Mouse (Mus musculus) forebrain, embryonic 14.5 days (tissue): ENCODE measurements at regions not wholly inside any gene's neighbourhood (a gene's known extent, or its start where the extent isn't known, plus 50 kb on each side); places are given as distances from the start of the nearest gene placed in this dataset.

Experiments
- ATAC-seq: fragments of 200-750 bp; cut with Nextera tagmentation; 2 replicates; pipeline ENCODE4 v1.8.0; 2017; ENCODE audit warnings: mild to moderate bottlenecking, moderate library complexity
- DNase-seq: peaks from one replicate; pipeline ENCODE4 v3.0.0-alpha.2; 2015; ENCODE audit warnings: low spot score
- H3K27ac ChIP-seq: fragments of 300-500 bp; sonication (generic); 2 replicates; pipeline ENCODE4 v1.5.1; 2014; ENCODE audit warnings: low read depth, mild to moderate bottlenecking, control low read depth, low read length, moderate library complexity
- H3K27me3 ChIP-seq: fragments of 300-500 bp; sonication (generic); replicated peaks from 2 replicates; pipeline ENCODE4 v1.6.1; 2014; ENCODE audit warnings: low read length, control low read depth, mixed read lengths; ENCODE audit not compliant: control insufficient read depth, insufficient read depth
- H3K36me3 ChIP-seq: fragments of 300-500 bp; sonication (generic); 2 replicates; pipeline ENCODE4 v1.6.1; 2014; ENCODE audit warnings: low read length, control low read depth; ENCODE audit not compliant: control insufficient read depth, insufficient read depth
- H3K4me1 ChIP-seq: fragments of 300-500 bp; sonication (generic); 2 replicates; pipeline ENCODE4 v1.6.1; 2014; ENCODE audit warnings: antibody characterized with exemption, low read length, control low read depth; ENCODE audit not compliant: control insufficient read depth, insufficient read depth
- H3K4me2 ChIP-seq: fragments of 300-500 bp; sonication (generic); 2 replicates; pipeline ENCODE4 v1.6.1; 2014; ENCODE audit warnings: mild to moderate bottlenecking, control low read depth, low read length
- H3K4me3 ChIP-seq: fragments of 300-500 bp; sonication (generic); 2 replicates; pipeline ENCODE4 v1.5.1; 2014; ENCODE audit warnings: low read depth, low read length, control low read depth
- H3K9ac ChIP-seq: fragments of 300-500 bp; sonication (generic); 2 replicates; pipeline ENCODE4 v1.6.1; 2014; ENCODE audit warnings: mild to moderate bottlenecking, low read length, control low read depth, moderate library complexity
- H3K9me3 ChIP-seq: fragments of 300-500 bp; sonication (generic); replicated peaks from 2 replicates; pipeline ENCODE4 v1.6.1; 2016; ENCODE audit warnings: low read length, control low read depth, mixed read lengths; ENCODE audit not compliant: control insufficient read depth
- WGBS: fragments of 180-500 bp; shearing (Covaris S2); extraction: QIAGEN DNeasy Blood & Tissue Kit; methylation state at CpG from one replicate; pipeline ENCODE4 v1.1.7; 2014; 5-methylcytosine and 5-hydroxymethylcytosine counted together

DNA sequence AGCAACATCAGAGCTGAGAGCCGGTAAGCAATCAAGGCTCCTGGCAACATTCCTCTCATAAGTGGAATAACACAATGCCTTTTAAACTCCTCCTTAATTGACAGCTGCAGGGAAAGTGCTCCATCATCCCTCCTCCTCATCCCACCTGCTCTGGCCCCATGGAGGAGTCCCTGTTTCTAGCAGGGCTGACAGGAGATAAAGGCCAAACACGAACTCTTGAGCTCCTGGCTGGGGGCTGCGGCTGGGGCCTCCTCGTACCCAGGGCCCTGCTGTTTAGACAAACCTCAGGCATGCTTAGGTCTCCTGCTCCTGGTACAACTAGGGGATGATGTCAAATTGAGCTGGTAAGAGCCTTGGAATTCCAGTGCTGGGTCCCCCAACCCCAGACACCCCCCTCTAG lies 66.2 kb upstream of the Podxl start:
- no peak overlapping the region for H3K27ac ChIP-seq
- no peaks in the 10 kb centered on the region for H3K27me3 ChIP-seq
- H3K4me1 ChIP-seq: no peaks in the 10 kb centered on the region
- DNase-seq (no peak), ATAC-seq (no peak)
- no peak overlapping the region for H3K4me2 ChIP-seq
- no peaks in the 10 kb centered on the region for H3K36me3 ChIP-seq
- H3K4me3 ChIP-seq: no peak overlapping the region
- 61% methylated on average over 4 of the region's 4 CpGs for WGBS
- no peak overlapping the region for H3K9ac ChIP-seq
- H3K9me3 ChIP-seq: no peaks in the 10 kb centered on the region

DNA sequence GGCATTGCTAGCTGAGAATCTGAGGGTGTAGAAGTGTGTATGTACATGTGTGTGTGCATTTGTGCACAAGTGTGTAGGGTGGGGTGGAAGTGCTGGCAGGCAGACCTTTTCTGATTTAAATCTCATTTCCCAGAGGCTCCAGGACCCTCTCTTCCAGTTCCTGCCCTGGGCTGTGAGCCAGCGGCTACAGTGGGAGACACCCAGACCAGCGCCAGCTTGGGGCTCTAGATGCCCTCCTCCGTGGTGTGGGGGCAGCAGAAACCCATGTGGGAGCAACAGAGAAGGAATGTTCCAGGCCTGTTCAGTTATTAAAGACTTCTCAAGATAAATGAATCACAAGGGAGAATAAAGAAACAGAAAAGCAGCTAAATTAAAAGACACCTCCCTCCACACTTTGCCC lies 64.1 kb upstream of the Podxl start:
- Histone ChIP-seq H3K4me3 (no peak overlapping the region), H3K27ac (no peak overlapping the region), H3K9ac (no peak overlapping the region), H3K27me3 (no peaks in the 10 kb centered on the region), H3K9me3 (no peaks in the 10 kb centered on the region), H3K4me1 (no peaks in the 10 kb centered on the region), H3K4me2 (no peak overlapping the region), H3K36me3 (no peaks in the 10 kb centered on the region)
- DNase-seq (no peak), ATAC-seq (no peak)
- 73% methylated on average over 3 of the region's 3 CpGs for WGBS

DNA sequence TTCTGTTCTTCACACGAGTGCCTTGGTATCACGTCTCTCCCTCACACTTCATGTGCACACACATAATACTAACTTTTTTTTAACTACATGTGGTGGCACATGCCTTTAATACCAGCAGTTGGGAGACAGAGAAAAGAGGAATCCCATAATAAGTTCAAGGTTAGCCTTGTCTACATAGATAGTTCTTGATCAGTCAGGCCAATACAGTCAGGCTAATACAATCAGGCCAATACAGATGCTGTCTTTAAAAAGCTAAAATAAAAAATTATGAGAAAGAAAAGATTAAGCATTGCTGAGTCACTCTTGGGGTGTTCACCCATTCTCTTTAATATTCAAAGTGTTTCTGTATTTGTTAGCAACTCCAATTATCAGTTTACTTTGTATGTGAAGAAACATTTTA lies 61.3 kb upstream of the Podxl start:
- no peak for ATAC-seq
- no peak overlapping the region for H3K4me2 ChIP-seq

DNA sequence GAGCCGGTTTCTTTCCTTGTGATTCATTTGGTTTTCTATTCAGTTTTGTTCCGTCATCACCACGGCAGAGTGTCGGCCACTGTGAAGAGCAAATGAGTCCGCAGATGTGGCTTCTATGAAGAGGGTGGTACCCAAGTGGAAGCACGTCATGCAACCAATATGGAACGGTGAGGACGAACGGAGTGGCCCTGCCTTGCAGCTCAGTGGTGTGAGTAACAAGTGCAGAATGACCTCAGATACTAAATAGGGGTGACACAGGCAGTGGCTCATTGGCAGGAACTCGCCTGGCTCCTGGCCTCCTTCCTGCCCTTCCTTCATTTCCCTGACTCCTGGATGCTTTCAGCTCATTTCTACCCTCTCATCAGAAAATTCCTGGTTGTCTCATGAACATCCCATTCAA lies 60.6 kb upstream of the Podxl start:
- Histone ChIP-seq H3K4me2 (no peak overlapping the region), H3K36me3 (no peaks in the 10 kb centered on the region), H3K9me3 (no peaks in the 10 kb centered on the region), H3K27me3 (no peaks in the 10 kb centered on the region), H3K4me1 (no peaks in the 10 kb centered on the region), H3K27ac (no peak overlapping the region), H3K4me3 (no peak overlapping the region), H3K9ac (no peak overlapping the region)
- WGBS: 88% methylated on average over 10 of the region's 10 CpGs
- ATAC-seq (no peak), DNase-seq (no peak)

More for the DNA sequence above, 61.3 kb upstream of the Podxl start:
- Histone ChIP-seq H3K27ac (no peak overlapping the region), H3K4me3 (no peak overlapping the region), H3K27me3 (no peaks in the 10 kb centered on the region), H3K36me3 (no peaks in the 10 kb centered on the region), H3K9me3 (no peaks in the 10 kb centered on the region), H3K4me1 (no peaks in the 10 kb centered on the region), H3K9ac (no peak overlapping the region)
- DNase-seq: no peak
- 85% methylated on average over 2 of the region's 2 CpGs for WGBS

DNA sequence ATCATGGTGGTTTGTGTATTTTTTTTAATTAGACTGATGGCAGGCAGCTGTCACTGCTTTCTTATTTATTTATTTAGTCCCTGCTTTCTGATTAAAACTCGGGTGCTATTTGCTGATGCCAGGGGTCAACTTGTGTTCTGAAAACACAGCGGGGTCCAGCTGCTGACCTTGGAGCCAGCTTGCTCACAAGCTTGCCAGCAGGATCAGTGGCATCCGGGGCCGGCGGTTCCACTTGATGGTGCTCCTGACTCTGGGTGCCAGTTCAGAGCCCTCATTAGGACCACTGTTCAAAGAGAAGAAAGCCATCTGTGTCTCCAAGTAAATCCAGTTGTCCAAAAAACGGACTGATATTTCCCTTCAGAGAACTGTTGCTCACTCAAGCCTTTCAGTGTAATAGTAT lies 57.2 kb upstream of the Podxl start:
- Histone ChIP-seq H3K27me3 (no peaks in the 10 kb centered on the region), H3K36me3 (no peaks in the 10 kb centered on the region), H3K27ac (no peak overlapping the region), H3K9me3 (no peaks in the 10 kb centered on the region), H3K4me1 (no peaks in the 10 kb centered on the region), H3K4me3 (no peak overlapping the region), H3K9ac (no peak overlapping the region), H3K4me2 (no peak overlapping the region)
- WGBS: 86% methylated on average over 6 of the region's 6 CpGs
- no peak for DNase-seq
- ATAC-seq: no peak

DNA sequence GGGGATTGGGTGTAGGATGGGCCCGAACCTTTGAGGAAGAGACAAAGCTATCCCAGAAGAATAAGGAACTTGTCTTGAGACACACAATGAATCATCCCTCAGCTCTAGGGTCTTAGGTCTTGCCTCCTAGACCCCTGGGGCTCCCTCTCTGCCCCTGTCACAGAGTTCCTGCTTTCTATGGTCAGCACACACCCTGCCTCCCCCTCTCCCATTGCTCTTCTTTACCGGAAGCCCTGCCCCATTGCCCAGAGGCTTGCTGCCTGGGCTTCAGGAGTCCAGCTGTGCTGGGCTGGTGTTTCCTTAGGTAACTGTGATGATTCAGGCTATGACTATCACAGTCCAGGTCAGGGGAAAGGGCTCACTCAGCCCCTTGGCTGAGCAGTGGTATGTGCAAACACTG lies 55.1 kb upstream of the Podxl start:
- H3K4me2 ChIP-seq: no peak overlapping the region
- no peaks in the 10 kb centered on the region for H3K9me3 ChIP-seq
- no peak overlapping the region for H3K27ac ChIP-seq
- ATAC-seq: no peak
- H3K9ac ChIP-seq: no peak overlapping the region
- 83% methylated on average over 2 of the region's 2 CpGs for WGBS
- no peak for DNase-seq
- H3K4me1 ChIP-seq: no peaks in the 10 kb centered on the region
- H3K27me3 ChIP-seq: no peaks in the 10 kb centered on the region
- H3K4me3 ChIP-seq: no peak overlapping the region
- H3K36me3 ChIP-seq: no peaks in the 10 kb centered on the region

DNA sequence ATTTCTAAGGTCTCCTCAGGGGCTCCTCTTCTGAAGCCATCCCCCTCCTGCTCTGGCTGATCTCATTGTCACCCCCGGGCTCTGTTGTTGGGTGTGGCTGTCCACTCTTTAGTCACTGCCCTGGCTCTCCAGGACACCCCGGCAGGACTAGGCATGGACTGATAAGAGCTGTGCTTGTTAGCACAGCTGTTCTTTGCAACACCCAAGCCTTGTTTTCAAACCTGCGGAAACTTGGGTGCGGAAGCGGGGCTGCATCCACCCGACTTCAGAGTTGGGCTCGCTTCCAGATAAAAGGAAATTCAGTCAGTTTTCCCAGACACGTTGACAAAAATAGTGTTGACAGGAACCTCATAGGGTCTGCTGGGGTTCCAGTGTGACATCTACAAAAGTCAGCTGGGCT lies 53.6 kb upstream of the Podxl start:
- no peak for DNase-seq
- H3K27me3 ChIP-seq: no peaks in the 10 kb centered on the region

DNA sequence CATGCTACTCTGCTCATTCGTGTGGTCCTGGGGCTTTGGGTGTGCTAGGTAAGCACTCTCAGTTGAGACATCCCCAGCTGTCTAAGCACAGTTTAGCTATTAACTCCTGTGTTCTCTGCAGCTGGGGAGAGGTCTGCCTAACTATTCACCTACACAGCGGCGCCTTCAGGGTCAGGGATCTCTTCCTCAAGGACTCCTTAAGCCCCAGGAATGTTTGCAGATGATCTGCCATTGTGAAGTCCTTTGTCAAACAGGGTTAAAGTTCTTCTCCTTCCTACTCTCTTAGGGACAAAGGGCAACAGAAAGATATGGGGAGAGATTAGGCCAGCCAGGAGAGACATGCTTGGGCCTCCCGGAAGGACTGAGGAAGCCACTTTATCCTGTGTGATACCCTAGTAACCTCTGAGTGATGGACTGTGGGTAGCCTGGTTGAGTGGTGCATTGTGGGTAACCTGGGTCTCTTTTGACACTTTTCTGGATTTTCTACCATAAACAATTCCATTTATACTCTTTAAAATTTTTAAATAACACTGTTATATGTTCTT lies 51.7 kb upstream of the Podxl start:
- 93% methylated on average over 4 of the region's 4 CpGs for WGBS

More for the DNA sequence above, 53.6 kb upstream of the Podxl start:
- Histone ChIP-seq H3K36me3 (no peaks in the 10 kb centered on the region), H3K4me3 (no peak overlapping the region), H3K9ac (no peak overlapping the region), H3K27ac (no peak overlapping the region), H3K4me1 (no peaks in the 10 kb centered on the region), H3K4me2 (no peak overlapping the region), H3K9me3 (no peaks in the 10 kb centered on the region)
- 86% methylated on average over 8 of the region's 8 CpGs for WGBS
- no peak for ATAC-seq

DNA sequence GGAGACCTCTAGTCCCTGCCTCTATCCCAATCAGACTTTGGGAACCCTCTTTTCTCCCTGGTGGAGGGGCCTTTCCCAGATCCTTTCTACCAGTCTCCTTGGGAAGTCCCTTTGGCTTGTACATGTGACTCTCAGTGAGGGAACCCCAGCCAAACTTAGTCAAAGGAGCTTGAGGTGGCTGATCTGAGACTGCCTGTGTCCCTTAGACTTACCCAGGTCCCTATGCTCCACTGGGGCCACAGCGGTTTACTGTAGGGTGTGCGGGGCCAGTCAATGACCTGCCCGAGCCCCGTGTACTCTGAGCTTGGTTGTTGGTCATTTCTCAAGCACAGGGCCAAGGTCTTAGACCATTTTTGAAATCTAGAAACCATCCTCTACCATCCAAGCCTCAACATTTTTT lies 50.8 kb upstream of the Podxl start:
- no peak overlapping the region for H3K27ac ChIP-seq
- H3K4me1 ChIP-seq: no peaks in the 10 kb centered on the region
- H3K9me3 ChIP-seq: no peaks in the 10 kb centered on the region
- H3K4me2 ChIP-seq: no peak overlapping the region
- no peaks in the 10 kb centered on the region for H3K27me3 ChIP-seq
- ATAC-seq: no peak
- H3K9ac ChIP-seq: no peak overlapping the region
- H3K36me3 ChIP-seq: no peaks in the 10 kb centered on the region
- H3K4me3 ChIP-seq: no peak overlapping the region
- no peak for DNase-seq
- 93% methylated on average over 4 of the region's 4 CpGs for WGBS

More for the DNA sequence above, 51.7 kb upstream of the Podxl start:
- Histone ChIP-seq H3K9me3 (no peaks in the 10 kb centered on the region), H3K9ac (no peak overlapping the region), H3K4me3 (no peak overlapping the region), H3K36me3 (no peaks in the 10 kb centered on the region), H3K27ac (no peak overlapping the region), H3K4me2 (no peak overlapping the region), H3K4me1 (no peaks in the 10 kb centered on the region), H3K27me3 (no peaks in the 10 kb centered on the region)
- DNase-seq (no peak), ATAC-seq (no peak)
